Mouse (Mus musculus): ENCODE data around the gene Kdm1b. TPM values are rescaled to one million over a fixed set of nuclear protein-coding genes. Genes with fewer than 3 reads are reported as not detected.

Kdm1b gene
- polyA plus RNA-seq, 1 experiment, result 12.3 TPM

DNA sequence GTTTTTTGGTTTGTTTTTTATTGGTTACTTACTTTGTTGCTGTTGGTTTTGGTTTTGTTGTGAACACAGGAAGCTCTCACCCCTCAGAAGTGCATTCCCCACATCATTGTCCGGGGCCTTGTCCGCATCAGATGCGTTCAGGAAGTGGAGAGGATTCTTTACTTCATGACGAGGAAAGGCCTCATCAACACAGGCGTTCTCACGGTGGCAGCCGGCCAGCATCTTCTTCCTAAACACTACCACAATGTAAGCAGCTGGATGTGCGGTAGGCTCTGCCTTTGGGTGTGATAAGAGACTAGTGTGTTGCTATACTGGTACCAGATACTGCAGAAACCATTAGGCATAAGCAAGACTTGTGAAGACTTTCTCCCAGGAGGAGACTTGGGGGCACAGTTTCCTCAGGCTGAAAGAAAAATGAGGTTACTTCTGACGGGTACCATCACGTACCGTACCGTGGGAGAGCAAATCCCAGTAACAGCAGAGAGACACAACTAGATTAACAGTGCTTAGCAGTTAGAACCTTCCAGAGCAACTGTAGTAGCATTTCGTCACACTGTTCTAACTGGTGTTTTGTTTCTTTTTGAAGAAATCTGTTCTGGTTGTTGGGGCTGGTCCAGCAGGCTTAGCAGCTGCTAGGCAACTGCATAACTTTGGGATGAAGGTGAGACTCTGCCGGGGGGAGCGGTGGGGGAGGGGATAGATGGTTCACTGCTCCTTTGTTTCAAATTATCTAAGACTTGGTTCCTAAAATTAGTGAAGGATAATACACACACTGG is 20.9 kb downstream of the Kdm1b start:
- Histone ChIP-seq H3K27ac (ENCODE audit: insufficient read depth, low read length) (no peak overlapping the region), H3K9ac (ENCODE audit: low read depth, poor library complexity, severe bottlenecking) (no peak overlapping the region), H3K36me3 (ENCODE audit: control insufficient read depth, insufficient read depth, low read length, poor library complexity, severe bottlenecking) (0 out of 2 replicates have a peak, but pooled peaks cover 2% of the 10 kb centered on the region), H3K4me3 (ENCODE audit: low read depth, low read length) (no peak overlapping the region), H3K4me1 (ENCODE audit: control insufficient read depth, insufficient read depth, low read length) (no peaks in the 10 kb centered on the region), H3K27me3 (ENCODE audit: control insufficient read depth, insufficient read depth, low read length, poor library complexity, severe bottlenecking) (no peaks in the 10 kb centered on the region), H3K9me3 (replicated peaks; ENCODE audit: control insufficient read depth, insufficient read depth, low read length, poor library complexity, severe bottlenecking) (no peaks in the 10 kb centered on the region)
- no peak for TF ChIP-seq EP300 (IDR thresholded peaks at IDR 0.05; ENCODE audit: insufficient read depth, low read depth, low read length)
- no peak for TF ChIP-seq POLR2A (IDR thresholded peaks at IDR 0.05; ENCODE audit: insufficient read depth, low read length)
- TF ChIP-seq CTCF (IDR thresholded peaks at IDR 0.05; ENCODE audit: low read depth, low read length), result no peak

DNA sequence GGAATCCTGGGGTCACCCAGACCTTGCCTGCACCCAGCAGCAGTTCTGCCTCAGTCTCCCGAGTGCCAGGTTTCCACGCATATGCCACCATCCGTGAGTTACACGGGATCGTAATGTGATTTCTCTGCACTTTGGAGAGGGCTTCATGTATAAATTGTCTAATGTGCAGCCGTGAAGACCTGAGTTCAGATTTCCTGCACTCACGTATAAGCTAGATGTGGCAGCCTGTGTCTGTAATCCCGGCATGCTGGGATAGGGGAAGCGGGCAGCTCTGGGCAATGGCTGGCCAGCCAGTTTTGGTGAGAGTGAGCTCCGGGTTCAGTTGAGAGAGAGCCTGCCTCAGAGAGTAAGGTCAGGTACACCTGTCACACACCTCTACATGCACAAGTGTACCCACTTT is 23.2 kb downstream of the Kdm1b start:
- Histone ChIP-seq H3K4me1 (ENCODE audit: control insufficient read depth, insufficient read depth, low read length) (no peaks in the 10 kb centered on the region), H3K27ac (ENCODE audit: insufficient read depth, low read length) (no peak overlapping the region), H3K9ac (ENCODE audit: low read depth, poor library complexity, severe bottlenecking) (no peak overlapping the region), H3K9me3 (replicated peaks; ENCODE audit: control insufficient read depth, insufficient read depth, low read length, poor library complexity, severe bottlenecking) (no peaks in the 10 kb centered on the region), H3K4me3 (ENCODE audit: low read depth, low read length) (no peak overlapping the region), H3K36me3 (ENCODE audit: control insufficient read depth, insufficient read depth, low read length, poor library complexity, severe bottlenecking) (no peaks in the 10 kb centered on the region), H3K27me3 (ENCODE audit: control insufficient read depth, insufficient read depth, low read length, poor library complexity, severe bottlenecking) (no peaks in the 10 kb centered on the region)
- TF ChIP-seq CTCF (IDR thresholded peaks at IDR 0.05; ENCODE audit: low read depth, low read length) (no peak), EP300 (IDR thresholded peaks at IDR 0.05; ENCODE audit: insufficient read depth, low read depth, low read length) (no peak), POLR2A (IDR thresholded peaks at IDR 0.05; ENCODE audit: insufficient read depth, low read length) (no peak)

DNA sequence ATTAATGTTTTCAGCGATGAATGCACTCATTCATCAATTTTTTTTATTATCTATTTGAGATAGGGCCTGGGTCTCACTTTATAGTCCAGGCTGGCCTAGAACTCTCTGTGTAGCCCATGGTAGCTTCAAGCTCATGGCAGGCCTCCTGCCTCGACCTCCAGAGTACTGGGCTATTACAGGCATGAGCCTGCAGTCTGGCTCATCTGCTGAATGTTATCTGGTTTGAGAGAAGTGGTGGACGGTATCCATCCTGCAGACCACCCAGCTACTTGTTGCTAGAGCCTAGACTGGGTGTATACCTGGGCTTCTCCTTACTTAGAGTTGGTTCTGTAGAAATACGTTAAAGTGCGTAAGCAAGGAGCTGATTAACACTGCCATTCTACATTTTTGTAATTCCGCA is 23.7 kb downstream of the Kdm1b start:
- Histone ChIP-seq H3K4me1 (ENCODE audit: control insufficient read depth, insufficient read depth, low read length) (no peaks in the 10 kb centered on the region), H3K9me3 (replicated peaks; ENCODE audit: control insufficient read depth, insufficient read depth, low read length, poor library complexity, severe bottlenecking) (no peaks in the 10 kb centered on the region), H3K36me3 (ENCODE audit: control insufficient read depth, insufficient read depth, low read length, poor library complexity, severe bottlenecking) (no peaks in the 10 kb centered on the region), H3K9ac (ENCODE audit: low read depth, poor library complexity, severe bottlenecking) (no peak overlapping the region), H3K27ac (ENCODE audit: insufficient read depth, low read length) (no peak overlapping the region), H3K27me3 (ENCODE audit: control insufficient read depth, insufficient read depth, low read length, poor library complexity, severe bottlenecking) (no peaks in the 10 kb centered on the region), H3K4me3 (ENCODE audit: low read depth, low read length) (no peak overlapping the region)
- TF ChIP-seq EP300 (IDR thresholded peaks at IDR 0.05; ENCODE audit: insufficient read depth, low read depth, low read length) (no peak), CTCF (IDR thresholded peaks at IDR 0.05; ENCODE audit: low read depth, low read length) (no peak), POLR2A (IDR thresholded peaks at IDR 0.05; ENCODE audit: insufficient read depth, low read length) (no peak)

DNA sequence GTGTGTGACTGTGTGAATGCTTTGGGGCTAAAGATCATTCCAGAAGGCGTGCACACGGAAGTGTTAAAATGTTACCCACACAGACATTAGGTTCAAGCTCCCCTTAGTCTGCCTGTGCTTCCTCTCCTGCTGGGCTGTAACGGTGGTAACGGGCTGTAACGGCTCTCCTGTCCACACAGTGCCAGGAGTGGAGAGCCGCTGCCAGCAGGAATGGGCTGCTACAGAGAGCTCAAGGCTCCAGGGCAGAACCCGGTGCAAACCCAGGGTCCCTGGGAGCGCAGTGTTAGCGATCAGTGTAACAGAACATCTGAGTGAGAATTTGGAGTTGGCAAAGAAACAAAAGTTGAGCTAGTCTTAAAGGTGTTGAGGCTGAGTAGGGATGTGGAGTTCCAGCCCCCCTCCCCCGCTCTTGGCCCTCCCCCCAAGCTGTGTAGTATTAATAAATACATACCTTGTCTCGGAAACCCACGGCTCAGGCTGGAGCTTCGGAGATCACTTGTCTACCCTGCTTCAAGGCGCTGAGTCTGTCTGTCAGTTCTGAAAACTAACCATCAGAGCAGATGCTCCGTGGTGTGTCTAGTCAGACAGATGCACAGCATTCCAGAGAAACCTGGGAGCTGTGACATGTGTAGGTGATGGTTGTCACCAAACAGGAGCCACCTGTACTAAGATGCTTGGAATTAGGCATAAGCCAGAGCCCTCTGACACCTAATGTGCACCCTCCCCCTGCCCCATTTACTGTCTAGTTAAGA is 27.2 kb downstream of the Kdm1b start:
- H3K36me3 ChIP-seq (ENCODE audit: control insufficient read depth, insufficient read depth, low read length, poor library complexity, severe bottlenecking), result no peaks in the 10 kb centered on the region
- no peaks in the 10 kb centered on the region for H3K9me3 ChIP-seq (replicated peaks; ENCODE audit: control insufficient read depth, insufficient read depth, low read length, poor library complexity, severe bottlenecking)
- H3K4me3 ChIP-seq (ENCODE audit: low read depth, low read length), result no peak overlapping the region
- H3K27me3 ChIP-seq (ENCODE audit: control insufficient read depth, insufficient read depth, low read length, poor library complexity, severe bottlenecking), result no peaks in the 10 kb centered on the region
- no peak overlapping the region for H3K9ac ChIP-seq (ENCODE audit: low read depth, poor library complexity, severe bottlenecking)
- H3K4me1 ChIP-seq (ENCODE audit: control insufficient read depth, insufficient read depth, low read length), result no peaks in the 10 kb centered on the region
- TF ChIP-seq POLR2A (IDR thresholded peaks at IDR 0.05; ENCODE audit: insufficient read depth, low read length) (no peak), CTCF (IDR thresholded peaks at IDR 0.05; ENCODE audit: low read depth, low read length) (no peak), EP300 (IDR thresholded peaks at IDR 0.05; ENCODE audit: insufficient read depth, low read depth, low read length) (no peak)
- H3K27ac ChIP-seq (ENCODE audit: insufficient read depth, low read length), result no peak overlapping the region

DNA sequence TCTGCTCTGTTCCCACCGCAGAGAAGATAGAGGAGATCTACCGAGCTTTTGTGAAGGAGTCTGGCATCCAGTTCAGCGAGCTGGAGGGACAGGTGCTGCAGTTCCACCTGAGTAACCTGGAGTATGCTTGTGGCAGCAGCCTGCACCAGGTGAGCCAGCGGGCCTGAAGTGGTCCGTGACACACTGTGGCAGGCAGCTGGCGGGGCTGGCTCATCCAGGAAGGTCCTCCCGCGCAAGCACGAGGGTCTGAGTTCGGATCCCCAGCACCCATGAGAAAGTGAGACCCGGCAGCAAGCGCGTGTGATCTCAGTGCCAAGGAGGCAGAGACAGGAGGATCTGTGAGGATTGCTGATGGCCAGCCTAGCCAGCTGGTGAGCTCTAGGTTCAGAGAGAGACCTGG is 28.6 kb downstream of the Kdm1b start:
- H3K27me3 ChIP-seq (ENCODE audit: control insufficient read depth, insufficient read depth, low read length, poor library complexity, severe bottlenecking), result no peaks in the 10 kb centered on the region
- no peaks in the 10 kb centered on the region for H3K9me3 ChIP-seq (replicated peaks; ENCODE audit: control insufficient read depth, insufficient read depth, low read length, poor library complexity, severe bottlenecking)
- no peak overlapping the region for H3K27ac ChIP-seq (ENCODE audit: insufficient read depth, low read length)
- no peak overlapping the region for H3K9ac ChIP-seq (ENCODE audit: low read depth, poor library complexity, severe bottlenecking)
- no peak for TF ChIP-seq POLR2A (IDR thresholded peaks at IDR 0.05; ENCODE audit: insufficient read depth, low read length)
- TF ChIP-seq EP300 (IDR thresholded peaks at IDR 0.05; ENCODE audit: insufficient read depth, low read depth, low read length), result no peak
- TF ChIP-seq CTCF (IDR thresholded peaks at IDR 0.05; ENCODE audit: low read depth, low read length), result no peak
- no peak overlapping the region for H3K4me3 ChIP-seq (ENCODE audit: low read depth, low read length)
- H3K4me1 ChIP-seq (ENCODE audit: control insufficient read depth, insufficient read depth, low read length), result no peaks in the 10 kb centered on the region
- H3K36me3 ChIP-seq (ENCODE audit: control insufficient read depth, insufficient read depth, low read length, poor library complexity, severe bottlenecking), result no peaks in the 10 kb centered on the region

DNA sequence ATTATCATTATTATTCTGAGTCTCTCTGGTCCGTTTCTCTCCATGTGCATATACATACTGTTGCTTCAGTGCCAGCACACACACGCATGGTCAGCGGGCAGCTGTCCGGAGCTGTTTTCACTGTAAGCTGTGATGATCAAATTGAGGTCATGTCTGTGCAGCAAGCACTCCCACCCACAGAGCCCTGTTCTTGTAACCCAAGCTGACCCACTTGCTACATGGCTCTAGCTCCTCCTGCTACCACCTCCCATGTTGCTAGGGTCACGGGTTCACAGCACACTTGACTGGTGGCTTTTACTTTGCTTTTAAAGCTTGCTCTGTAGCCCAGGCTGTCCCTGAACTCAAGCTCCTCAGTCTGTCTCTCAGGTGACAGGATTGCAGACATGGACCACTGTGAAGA is 29.2 kb downstream of the Kdm1b start:
- no peaks in the 10 kb centered on the region for H3K36me3 ChIP-seq (ENCODE audit: control insufficient read depth, insufficient read depth, low read length, poor library complexity, severe bottlenecking)
- H3K27ac ChIP-seq (ENCODE audit: insufficient read depth, low read length), result no peak overlapping the region
- TF ChIP-seq EP300 (IDR thresholded peaks at IDR 0.05; ENCODE audit: insufficient read depth, low read depth, low read length), result no peak
- no peak for TF ChIP-seq POLR2A (IDR thresholded peaks at IDR 0.05; ENCODE audit: insufficient read depth, low read length)
- no peak for TF ChIP-seq CTCF (IDR thresholded peaks at IDR 0.05; ENCODE audit: low read depth, low read length)

More for the DNA sequence above, 29.2 kb downstream of the Kdm1b start:
- H3K27me3 ChIP-seq (ENCODE audit: control insufficient read depth, insufficient read depth, low read length, poor library complexity, severe bottlenecking), result no peaks in the 10 kb centered on the region
- no peak overlapping the region for H3K4me3 ChIP-seq (ENCODE audit: low read depth, low read length)
- H3K4me1 ChIP-seq (ENCODE audit: control insufficient read depth, insufficient read depth, low read length), result no peaks in the 10 kb centered on the region
- H3K9me3 ChIP-seq (replicated peaks; ENCODE audit: control insufficient read depth, insufficient read depth, low read length, poor library complexity, severe bottlenecking), result no peaks in the 10 kb centered on the region
- H3K9ac ChIP-seq (ENCODE audit: low read depth, poor library complexity, severe bottlenecking), result no peak overlapping the region

Measured in ES-Bruce4 (cell line).